Comparison of ENCODE assay signal across 14 mouse cellular contexts in genomic region chr5:81224465-81224864, GRCm38 (mm10).
"Had no signal": no experiment of that assay in that cellular context is flagged by ENCODE, and none has a peak within 500 bp of the region (broad histone marks: within the 10 kb centered on the region; RNA-seq: fewer than 3 reads in every experiment).

No protein-coding gene starts in this region.

- H3K27ac ChIP-seq: kidney, embryonic 15.5 days; left cerebral cortex, adult 2 months; liver, embryonic 14.5 days; macrophage; midbrain, embryonic 12.5 days had no signal

- H3K27me3 ChIP-seq: kidney, embryonic 15.5 days; megakaryocyte, embryonic 14.5 days; midbrain, embryonic 12.5 days had no signal

- H3K36me3 ChIP-seq: kidney, embryonic 15.5 days; midbrain, embryonic 12.5 days had no signal

- H3K9ac ChIP-seq: kidney, embryonic 15.5 days; liver, embryonic 14.5 days; midbrain, embryonic 12.5 days had no signal

- H3K9me3 ChIP-seq: kidney, embryonic 15.5 days; megakaryocyte, embryonic 14.5 days; midbrain, embryonic 12.5 days had no signal

- ATAC-seq: lung, postnatal 0 days; midbrain, embryonic 16.5 days had no signal

- H3K4me2 ChIP-seq: kidney, embryonic 15.5 days; midbrain, embryonic 12.5 days had no signal

- DNase-seq: kidney, adult 2 months; kidney, postnatal 14 days; lung, adult 2 months; right cerebral cortex, postnatal 14 days; thymus, adult 18-20 months; thymus, postnatal 14 days had no signal

- H3K4me1 ChIP-seq: kidney, embryonic 15.5 days; megakaryocyte, embryonic 14.5 days; midbrain, embryonic 12.5 days had no signal

- H3K4me3 ChIP-seq: kidney, embryonic 15.5 days; left cerebral cortex, adult 2 months; megakaryocyte, embryonic 14.5 days; midbrain, embryonic 12.5 days had no signal
